Mouse (Mus musculus) layer of hippocampus, adult 11-12 months (tissue): ENCODE measurements at regions not wholly inside any gene's neighbourhood (a gene's known extent, or its start where the extent isn't known, plus 50 kb on each side); places are given as distances from the start of the nearest gene placed in this dataset.

Experiments used
- DNase-seq: peaks from one replicate; pipeline ENCODE4 v3.0.0; 2022; ENCODE audit warnings: low spot score

DNA sequence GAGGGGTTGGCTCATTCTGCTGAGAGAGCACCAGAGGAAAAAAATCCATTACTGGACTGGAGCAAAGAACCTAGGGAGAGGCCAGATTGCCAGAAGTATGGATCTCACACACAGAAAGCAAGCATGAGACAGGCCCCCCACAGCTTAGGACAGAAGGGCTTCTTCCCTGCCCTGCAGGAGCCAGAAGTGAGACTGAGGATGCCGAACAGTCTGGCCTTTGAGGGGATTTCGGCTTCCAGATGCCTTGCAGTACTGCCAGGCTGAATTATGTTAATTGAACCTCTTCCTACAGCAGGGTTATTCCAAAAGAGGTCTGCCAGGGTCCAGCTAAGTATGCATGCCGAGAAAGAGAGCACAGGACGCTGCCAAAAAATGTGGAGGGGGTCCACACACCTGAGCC lies 71.4 kb upstream of the Adgrl4 start:
- DNase-seq, result no peak

GRCm38 (mm10) chr3:151366707-151367306 lies 70.9 kb upstream of the Adgrl4 start:
- no peak for DNase-seq

- no peak for DNase-seq
Measured at GRCm38 (mm10) chr3:151383326-151384019, 54.2 kb upstream of the Adgrl4 start.

DNA sequence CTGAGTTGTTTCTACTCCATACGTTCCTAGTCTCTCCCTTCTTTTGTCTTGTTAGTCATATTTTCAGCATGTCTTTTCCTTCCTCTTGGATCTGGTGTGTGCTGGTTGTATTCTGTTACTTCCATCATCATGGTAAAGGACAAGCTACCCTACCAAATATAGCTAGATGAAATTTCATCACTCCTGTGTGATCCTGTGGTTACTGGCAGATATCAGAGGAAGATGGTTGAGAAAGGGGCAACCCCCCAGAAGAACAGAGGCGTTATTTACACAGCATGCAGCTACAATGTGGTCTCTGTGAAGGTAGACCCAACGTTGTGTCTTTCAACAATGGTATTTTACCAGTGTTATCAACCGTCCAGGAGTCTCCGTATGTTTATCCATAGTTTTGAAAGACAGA lies 52.8 kb upstream of the Adgrl4 start:
- no peak for DNase-seq

GRCm38 (mm10) chr3:151386103-151386502 lies 51.6 kb upstream of the Adgrl4 start:
- no peak for DNase-seq
